Mouse (Mus musculus) regulatory T cell (primary cell): ENCODE data around the gene Cnksr3.

ENCODE experiments used
- in situ Hi-C: fragments of 300-600 bp; cut with MboI, MseI; formaldehyde crosslinking; loops from one replicate; pipeline ENCODE4 v1.15.1; 2025; ENCODE audit warnings: high pct_unique_total_duplicates

Cnksr3 gene

DNA sequence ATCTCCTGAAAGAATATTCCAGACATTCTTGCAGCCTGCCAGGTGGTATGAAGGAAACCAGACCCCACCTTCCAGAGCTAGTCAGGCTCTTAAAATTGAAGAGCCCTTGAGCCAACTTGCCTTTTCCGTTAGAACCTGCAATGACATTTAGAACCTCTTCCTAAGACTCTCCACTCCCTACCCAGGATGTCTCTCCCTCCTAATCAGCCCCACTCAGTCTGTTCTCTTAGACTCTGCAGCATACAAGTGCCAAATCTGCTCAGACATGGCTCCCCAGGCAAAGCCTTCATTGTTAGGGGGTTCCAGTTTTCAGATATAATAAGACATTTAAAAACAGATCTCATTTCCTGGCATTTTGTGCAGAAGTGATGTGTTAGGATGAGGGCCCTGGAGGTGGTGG lies 108.2 kb downstream of the Cnksr3 start:
- in situ Hi-C loops: no loop called here

DNA sequence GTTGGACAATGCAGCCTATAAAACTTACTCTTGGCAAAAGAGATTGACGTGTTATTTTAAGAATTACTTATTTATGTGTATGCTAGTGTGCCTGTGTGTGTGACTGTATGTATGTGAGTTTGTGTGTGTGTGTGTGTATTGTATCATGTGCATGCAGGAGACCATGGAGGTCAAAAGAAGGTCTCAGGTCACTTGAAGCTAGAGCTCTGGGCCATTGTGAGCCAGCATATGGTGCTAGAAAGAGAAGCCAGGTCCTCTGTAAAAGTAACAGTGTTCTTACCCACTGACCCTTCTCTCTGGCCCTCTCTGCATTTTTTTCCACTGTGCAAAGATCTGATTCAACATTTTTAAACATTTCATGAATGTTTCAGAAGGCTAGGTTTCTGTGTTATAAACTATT lies 134.1 kb downstream of the Cnksr3 start:
- in situ Hi-C loops: loop anchor here (10.0 kb wide), 1 partner anchor 1043 kb away; no protein-coding TSS in a partner anchor

DNA sequence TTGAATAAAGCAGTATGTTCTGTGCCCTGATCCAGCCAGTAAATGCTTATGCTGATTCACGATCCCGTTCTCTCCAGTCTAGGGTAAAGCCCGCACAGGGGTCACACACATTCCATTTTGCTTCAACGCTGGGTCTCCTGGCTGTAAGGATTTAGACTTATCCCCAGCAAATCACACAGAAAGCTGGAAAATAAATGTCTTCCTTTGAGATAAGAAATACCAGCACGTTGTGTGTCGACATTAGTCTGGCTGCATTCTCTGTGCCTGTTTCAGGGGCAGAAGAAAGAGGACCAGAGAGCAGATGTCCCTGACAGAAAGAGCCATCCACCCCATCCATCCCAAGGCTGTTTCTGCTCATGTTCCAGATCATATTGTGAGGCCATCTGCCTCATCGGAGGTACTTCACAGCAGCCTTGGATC lies 134.6 kb downstream of the Cnksr3 start:
- in situ Hi-C loops: loop anchor here (10.0 kb wide), 1 partner anchor 1043 kb away; no protein-coding TSS in a partner anchor

DNA sequence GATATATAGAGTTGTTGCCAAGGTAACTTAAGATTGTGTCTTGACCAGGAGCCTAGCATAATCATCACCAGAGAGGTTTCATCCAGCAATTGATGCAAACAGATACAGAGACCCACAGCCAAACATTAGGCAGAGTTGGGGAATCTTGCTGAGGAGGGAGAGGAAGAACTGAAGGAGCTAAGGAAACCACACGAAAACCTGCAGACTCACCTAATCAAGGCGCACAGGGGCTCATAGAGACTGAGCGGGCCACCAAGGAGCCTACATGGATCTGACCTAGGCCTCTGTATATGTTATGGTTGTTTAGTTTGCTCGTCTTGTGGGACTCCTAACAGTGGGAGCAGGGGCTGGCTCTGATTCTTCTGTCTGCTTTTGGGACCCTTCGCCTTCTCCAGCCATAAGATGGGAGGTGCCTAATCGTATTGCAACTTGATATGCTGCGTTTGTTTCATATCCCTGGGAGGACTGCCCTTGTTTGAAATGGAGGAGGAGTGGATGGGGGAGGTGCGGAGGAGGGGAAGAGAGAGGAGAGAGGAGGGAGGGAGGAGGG lies 135.3 kb downstream of the Cnksr3 start:
- in situ Hi-C loops: loop anchor here (10.0 kb wide), 1 partner anchor 1042 kb away; no protein-coding TSS in a partner anchor

DNA sequence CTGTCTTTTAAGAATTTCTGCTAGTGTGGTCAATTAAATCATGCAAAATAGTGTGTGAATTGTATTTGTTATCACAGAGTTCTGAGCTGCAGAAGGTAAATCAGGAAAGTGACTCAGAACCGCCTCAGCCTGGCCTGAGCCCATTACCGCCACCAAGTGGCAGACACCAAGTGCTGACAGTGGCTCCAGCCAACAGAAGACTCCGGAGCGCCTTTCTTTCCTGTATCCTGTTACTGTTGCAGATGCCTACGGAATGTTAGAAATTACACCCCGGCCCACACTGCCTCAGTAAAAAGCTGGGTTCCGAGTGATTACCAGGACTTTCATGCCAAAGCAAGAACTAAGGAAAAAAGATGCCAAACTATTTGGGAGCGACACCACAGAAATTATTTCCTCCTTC lies 135.8 kb downstream of the Cnksr3 start:
- in situ Hi-C loops: loop anchor here (10.0 kb wide), 1 partner anchor 1041 kb away; no protein-coding TSS in a partner anchor

DNA sequence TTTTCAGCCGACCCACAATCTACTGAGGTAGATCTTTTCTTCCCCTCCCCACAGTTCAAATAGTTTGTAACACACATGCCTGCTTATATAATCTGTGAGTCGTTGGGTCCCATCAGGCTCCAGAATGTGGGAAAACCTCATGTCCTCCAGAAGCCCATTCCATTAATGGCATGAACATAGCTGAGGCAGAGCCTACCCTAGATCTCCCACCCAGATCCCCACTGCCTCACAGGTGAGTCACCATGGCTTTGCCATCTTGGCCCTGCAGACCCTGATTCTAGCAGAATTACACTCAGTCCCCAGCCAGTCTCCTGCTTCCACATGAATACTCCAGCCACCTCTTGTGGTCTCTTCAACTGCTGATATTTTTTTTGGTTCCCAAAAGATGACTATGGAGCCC lies 136.4 kb downstream of the Cnksr3 start:
- in situ Hi-C loops: loop anchor here (10.0 kb wide), 1 partner anchor 1041 kb away; no protein-coding TSS in a partner anchor

DNA sequence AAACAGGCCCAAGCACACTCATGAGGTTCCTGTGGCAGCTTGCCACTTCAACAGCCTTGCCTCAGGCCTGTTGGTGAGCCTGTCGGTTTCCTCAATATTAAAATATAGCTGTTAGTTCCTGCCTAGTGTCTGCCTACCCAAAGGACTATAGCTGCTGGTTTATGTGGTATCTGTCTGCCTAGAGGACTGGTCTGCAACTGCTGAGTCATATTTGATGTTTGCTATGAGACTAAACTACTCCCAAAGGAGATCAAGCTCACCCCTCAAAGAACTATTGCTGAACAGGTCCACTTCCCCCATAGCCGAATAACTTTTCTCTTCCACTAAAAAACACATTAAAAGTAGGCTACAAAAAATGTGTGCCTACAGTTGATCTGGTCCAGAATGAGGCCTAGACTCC lies 137.8 kb downstream of the Cnksr3 start:
- in situ Hi-C loops: loop anchor here (10.0 kb wide), 1 partner anchor 1039 kb away; no protein-coding TSS in a partner anchor

DNA sequence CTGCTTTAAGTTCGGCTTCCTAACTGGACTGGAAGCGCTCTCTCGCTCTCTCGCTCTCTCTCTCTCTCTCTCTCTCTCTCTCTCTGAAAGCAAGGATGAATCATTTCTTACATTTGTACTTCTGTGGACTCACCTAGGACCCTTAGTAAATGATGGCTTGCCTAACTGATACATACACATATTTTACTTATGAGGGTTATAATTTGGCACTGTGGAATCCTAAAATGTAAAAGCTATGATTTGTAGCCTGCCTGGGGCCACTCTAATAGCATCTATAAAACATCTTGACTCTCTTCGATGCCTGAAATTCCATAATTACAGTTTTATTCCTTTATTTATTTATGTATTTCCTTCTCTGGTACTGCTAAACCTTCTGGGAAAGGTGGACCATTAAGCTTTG lies 141.1 kb downstream of the Cnksr3 start:
- in situ Hi-C loops: loop anchor here (10.0 kb wide), 1 partner anchor 1036 kb away; no protein-coding TSS in a partner anchor

DNA sequence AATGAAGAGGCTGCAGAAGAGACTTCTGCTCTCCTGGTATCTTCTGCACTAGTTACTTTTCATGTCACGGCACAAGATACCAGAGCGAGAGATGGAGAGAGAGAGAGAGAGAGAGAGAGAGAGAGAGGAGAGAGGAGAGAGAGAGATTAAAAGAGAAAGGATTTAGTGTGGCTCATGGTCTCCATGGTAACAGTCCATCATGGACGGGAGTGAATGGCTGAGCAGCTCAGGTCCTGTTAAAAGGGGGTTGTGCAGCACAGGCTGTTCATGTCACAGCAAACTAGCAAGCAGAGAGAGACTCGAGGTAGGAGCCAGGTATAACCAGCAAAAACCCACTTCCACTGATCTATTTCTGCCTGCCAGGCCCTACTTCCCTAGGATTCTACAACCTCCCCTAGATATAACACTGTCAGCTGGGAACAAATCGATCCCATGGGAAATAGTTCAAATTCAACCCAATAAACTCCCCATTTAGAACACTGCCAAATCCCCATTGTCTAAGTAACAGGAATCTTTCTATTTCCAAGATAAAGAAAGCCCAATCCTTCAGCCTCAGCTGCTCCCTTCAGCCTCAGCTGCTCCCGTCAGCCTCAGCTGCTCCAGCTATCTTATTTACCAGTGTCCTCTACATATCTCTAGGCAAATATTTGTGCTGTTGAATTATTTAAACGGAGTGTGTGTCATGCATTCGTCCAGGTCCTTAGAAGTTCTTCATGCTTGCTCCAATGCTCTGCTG lies 141.8 kb downstream of the Cnksr3 start:
- in situ Hi-C loops: loop anchor here (10.0 kb wide), 1 partner anchor 1035 kb away; no protein-coding TSS in a partner anchor

DNA sequence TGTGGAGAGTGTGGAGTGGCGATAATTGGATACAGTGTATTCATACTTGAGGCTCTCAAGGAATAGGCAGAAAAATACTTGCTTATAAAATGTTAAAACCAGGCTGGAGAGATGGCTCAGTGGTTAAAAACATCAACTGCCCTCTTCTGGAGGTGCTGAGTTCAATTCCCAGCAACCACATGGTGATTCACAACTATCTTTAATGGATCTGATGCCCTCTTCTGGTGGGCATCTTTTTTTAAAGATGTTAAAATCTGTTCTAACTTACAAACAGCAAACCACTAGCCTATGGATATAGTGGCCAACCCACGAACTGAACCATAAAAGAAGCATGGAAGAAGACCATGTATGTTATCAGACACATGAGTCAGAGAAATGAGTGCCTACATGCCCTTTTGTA lies 142.9 kb downstream of the Cnksr3 start:
- in situ Hi-C loops: loop anchor here (5.0 kb wide), 1 partner anchor 187 kb away; no protein-coding TSS in a partner anchor
